Comparison of ENCODE assay signal across 9 mouse cellular contexts in the genomic region with DNA sequence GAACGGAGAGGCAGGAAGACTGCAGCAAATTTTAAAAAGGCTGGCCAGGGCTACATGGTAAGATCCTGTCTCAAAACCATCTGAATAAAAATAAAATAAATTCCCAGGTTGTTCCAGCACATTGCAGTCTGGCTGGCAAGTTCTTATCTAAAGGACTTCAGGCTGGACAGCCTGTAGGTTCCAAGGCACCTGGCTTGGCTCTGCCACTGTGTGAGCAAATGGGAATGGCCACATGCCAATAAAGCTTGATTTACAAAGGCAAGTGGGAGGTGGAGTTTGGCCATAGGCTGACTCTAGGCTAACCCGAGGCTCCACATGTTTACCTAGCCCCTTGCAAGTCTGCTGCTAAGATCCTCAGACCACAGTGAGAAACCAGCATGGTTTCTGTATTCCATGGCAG.
A peak's percentile ranks its signal among the peaks of the same experiment; 100 is the strongest.
DNase-seq lines count a peak whose midpoint lies in the region; ATAC-seq and TF ChIP-seq lines count a peak whose summit lies in the region.
"Had no signal": no experiment of that assay in that cellular context is flagged by ENCODE, and none has a peak within 500 bp of the region (broad histone marks: within the 10 kb centered on the region; RNA-seq: fewer than 3 reads in every experiment).

No protein-coding gene starts in this region.

- H3K4me3 ChIP-seq in layer of hippocampus, adult 2 months: no peak overlapping the region
- no peak overlapping the region for H3K4me3 ChIP-seq in kidney, postnatal 0 days (replicated peaks; ENCODE audit: low read depth, low read length)
- H3K4me3 ChIP-seq in neural tube, embryonic 13.5 days: no peak overlapping the region

- H3K9me3 ChIP-seq in kidney, postnatal 0 days (replicated peaks; ENCODE audit: low read length): no peaks in the 10 kb centered on the region
- no peaks in the 10 kb centered on the region for H3K9me3 ChIP-seq in neural tube, embryonic 13.5 days

- H3K4me1 ChIP-seq in kidney, postnatal 0 days (replicated peaks; ENCODE audit: insufficient read depth, low read length): peaks cover 35% of the 10 kb centered on the region
- peaks cover 86% of the 10 kb centered on the region for H3K4me1 ChIP-seq in neural tube, embryonic 13.5 days (replicated peaks)

- DNase-seq in adrenal gland, postnatal 10 days: peak; percentile 62
- DNase-seq in adrenal gland, adult 18-20 months (ENCODE audit: low spot score in 2 of 2): no peak
- no peak for DNase-seq in layer of hippocampus, adult 2 months (ENCODE audit: low spot score in 2 of 2)
- DNase-seq in layer of hippocampus, adult 11-12 months (ENCODE audit: low spot score): no peak
- peak; percentile 49 for DNase-seq in kidney, postnatal 0 days (ENCODE audit: low spot score)
- no peak for DNase-seq in retina, postnatal 1 day
- no peak for DNase-seq in frontal cortex, postnatal 10 days (ENCODE audit: low spot score in 2 of 2)
- DNase-seq: left cerebral cortex, postnatal 4 days had no signal

- H3K4me2 ChIP-seq in kidney, postnatal 0 days (ENCODE audit: low read length): no peak overlapping the region
- H3K4me2 ChIP-seq in neural tube, embryonic 13.5 days: 0 out of 2 replicates have a peak overlapping the region, but pooled peaks have one; percentile 0

- ATAC-seq in kidney, postnatal 0 days (replicated peaks; ENCODE audit: low FRiP score, low read depth): no peak
- no peak for ATAC-seq in neural tube, embryonic 13.5 days (ENCODE audit: low read depth)

- H3K9ac ChIP-seq in kidney, postnatal 0 days (ENCODE audit: low read depth, low read length): no peak overlapping the region
- peak overlapping the region; percentile 66 for H3K9ac ChIP-seq in neural tube, embryonic 13.5 days

- peaks cover 22% of the 10 kb centered on the region for H3K36me3 ChIP-seq in kidney, postnatal 0 days (ENCODE audit: insufficient read depth, low read length)
- H3K36me3 ChIP-seq in neural tube, embryonic 13.5 days: peaks cover 51% of the 10 kb centered on the region

- TF ChIP-seq CTCF in layer of hippocampus, adult 2 months (conservative IDR thresholded peaks at IDR 0.05): no peak
- TF ChIP-seq CTCF in kidney, postnatal 0 days (IDR thresholded peaks at IDR 0.05; ENCODE audit: low read depth): no peak

- no peaks in the 10 kb centered on the region for H3K27me3 ChIP-seq in kidney, postnatal 0 days (ENCODE audit: insufficient read depth, low read length)
- no peaks in the 10 kb centered on the region for H3K27me3 ChIP-seq in neural tube, embryonic 13.5 days

- WGBS in kidney, postnatal 0 days: 39% methylated on average over 2 of the region's 2 CpGs
- 50% methylated on average over 2 of the region's 2 CpGs for WGBS in neural tube, embryonic 13.5 days

- peak overlapping the region; percentile 39; the same call in 1 of the 2 replicates for H3K27ac ChIP-seq in layer of hippocampus, adult 2 months
- no peak overlapping the region for H3K27ac ChIP-seq in kidney, postnatal 0 days
- peak overlapping the region; percentile 96 for H3K27ac ChIP-seq in neural tube, embryonic 13.5 days (replicated peaks)

Comparison
In these comparisons a context has a peak if more than half of its experiments do, and no peak if none do; other contexts are left out.
1. DNase-seq: peak in adrenal gland, postnatal 10 days (single experiment) and kidney, postnatal 0 days (single experiment); none in adrenal gland, adult 18-20 months (0 of 2), layer of hippocampus, adult 2 months (0 of 2), layer of hippocampus, adult 11-12 months (single experiment), retina, postnatal 1 day (single experiment) and frontal cortex, postnatal 10 days (0 of 2).